Mouse (Mus musculus) lung, embryonic 15.5 days (tissue): Measurements from ENCODE around the gene Antxr1. TPM values are rescaled to one million over a fixed set of nuclear protein-coding genes. Genes with fewer than 3 reads are reported as not detected.

ENCODE experiments used
- ATAC-seq: fragments of 200-750 bp; cut with Nextera tagmentation; 2 replicates; pipeline ENCODE4 v1.8.0; 2017; ENCODE audit warnings: moderate number of reproducible peaks, borderline replicate concordance; ENCODE audit not compliant: low FRiP score, low TSS enrichment; ENCODE audit errors: extremely low read depth
- H3K27ac ChIP-seq: fragments of 300-500 bp; sonication (generic); 2 replicates; pipeline ENCODE4 v1.5.1; 2015; ENCODE audit warnings: moderate library complexity, mild to moderate bottlenecking, inconsistent platforms
- H3K27me3 ChIP-seq: fragments of 300-500 bp; sonication (generic); 2 replicates; pipeline ENCODE4 v1.6.1; 2015; ENCODE audit warnings: inconsistent platforms
- H3K36me3 ChIP-seq: fragments of 300-500 bp; sonication (generic); 2 replicates; pipeline ENCODE4 v1.6.1; 2015; ENCODE audit warnings: inconsistent platforms
- H3K4me1 ChIP-seq: fragments of 300-500 bp; sonication (generic); 2 replicates; pipeline ENCODE4 v1.6.1; 2015; ENCODE audit warnings: inconsistent platforms
- H3K4me2 ChIP-seq: fragments of 300-500 bp; sonication (generic); 2 replicates; pipeline ENCODE4 v1.6.1; 2015; ENCODE audit warnings: inconsistent platforms, mild to moderate bottlenecking, moderate library complexity
- H3K4me3 ChIP-seq: fragments of 300-500 bp; sonication (generic); 2 replicates; pipeline ENCODE4 v1.5.1; 2015; ENCODE audit warnings: mild to moderate bottlenecking, inconsistent platforms
- H3K9ac ChIP-seq: fragments of 300-500 bp; sonication (generic); 2 replicates; pipeline ENCODE4 v1.6.1; 2015; ENCODE audit warnings: inconsistent platforms
- H3K9me3 ChIP-seq: fragments of 300-500 bp; sonication (generic); 2 replicates; pipeline ENCODE4 v1.6.1; 2016; ENCODE audit warnings: inconsistent platforms
- WGBS: fragments of 180-500 bp; shearing (Covaris S2); methylation state at CpG from one replicate; pipeline ENCODE4 v1.1.7; 2015; 5-methylcytosine and 5-hydroxymethylcytosine counted together
- polyA plus RNA-seq: library from polyadenylated mRNA; unstranded; fragments of >200 nt; fragmentation: Nextera tagmentation; extraction: Ambion mirVana; gene quantifications from 2 replicates; pipeline ENCODE4 v1.2.1, GENCODE M21; 2015

Antxr1 gene
- polyA plus RNA-seq, 1 experiment from 2014 or later = 13.6 TPM

- no peak overlapping the region for H3K4me3 ChIP-seq
- peaks cover 40% of the 10 kb centered on the region for H3K4me1 ChIP-seq
- no peaks in the 10 kb centered on the region for H3K27me3 ChIP-seq
- no peaks in the 10 kb centered on the region for H3K9me3 ChIP-seq
- 14% methylated on average over 7 of the region's 7 CpGs for WGBS
- ATAC-seq = peak; percentile 33; the same call in 1 of the 2 replicates
- H3K27ac ChIP-seq = peak overlapping the region; percentile 49
- no peak overlapping the region for H3K9ac ChIP-seq
- H3K36me3 ChIP-seq = peaks cover 24% of the 10 kb centered on the region
- H3K4me2 ChIP-seq = no peak overlapping the region
Observed at GRCm38 (mm10) chr6:87270452-87270851, 65.2 kb downstream of the Antxr1 start.

- Histone ChIP-seq H3K4me3 (no peak overlapping the region), H3K9me3 (no peaks in the 10 kb centered on the region), H3K27ac (peak overlapping the region; percentile 49; the same call in 1 of the 2 replicates), H3K4me1 (peaks cover 40% of the 10 kb centered on the region), H3K9ac (no peak overlapping the region), H3K36me3 (peaks cover 20% of the 10 kb centered on the region), H3K4me2 (no peak overlapping the region), H3K27me3 (no peaks in the 10 kb centered on the region)
- 35% methylated on average over 7 of the region's 7 CpGs for WGBS
- ATAC-seq = 0 out of 2 replicates have a peak, but pooled peaks have one; percentile 11
Observed at GRCm38 (mm10) chr6:87269950-87270349, 65.7 kb downstream of the Antxr1 start.

GRCm38 (mm10) chr6:87262666-87263065, 73.0 kb downstream of the Antxr1 start:
- Histone ChIP-seq H3K4me2 (no peak overlapping the region), H3K36me3 (peaks cover 9% of the 10 kb centered on the region; the same call in 1 of the 2 replicates), H3K27ac (no peak overlapping the region), H3K4me3 (no peak overlapping the region), H3K27me3 (no peaks in the 10 kb centered on the region), H3K9ac (no peak overlapping the region), H3K4me1 (peaks cover 12% of the 10 kb centered on the region), H3K9me3 (no peaks in the 10 kb centered on the region)
- ATAC-seq = no peak
- WGBS = 63% methylated on average over 2 of the region's 2 CpGs

GRCm38 (mm10) chr6:87258976-87259375, 76.6 kb downstream of the Antxr1 start:
- H3K27ac ChIP-seq = 0 out of 2 replicates have a peak overlapping the region, but pooled peaks have one; percentile 56
- ATAC-seq = no peak

GRCm38 (mm10) chr6:87257981-87258775, 77.4 kb downstream of the Antxr1 start:
- Histone ChIP-seq H3K4me1 (peaks cover 12% of the 10 kb centered on the region), H3K27ac (peak overlapping the region; percentile 56), H3K36me3 (peaks cover 5% of the 10 kb centered on the region; the same call in 1 of the 2 replicates), H3K27me3 (no peaks in the 10 kb centered on the region), H3K4me2 (no peak overlapping the region), H3K9me3 (no peaks in the 10 kb centered on the region), H3K4me3 (no peak overlapping the region), H3K9ac (no peak overlapping the region)
- 63% methylated on average over 7 of the region's 7 CpGs for WGBS
- ATAC-seq = peak; percentile 81; the same call in 1 of the 2 replicates

More at GRCm38 (mm10) chr6:87258976-87259375, 76.6 kb downstream of the Antxr1 start:
- WGBS = 60% methylated on average over 5 of the region's 5 CpGs
- Histone ChIP-seq H3K27me3 (no peaks in the 10 kb centered on the region), H3K9me3 (no peaks in the 10 kb centered on the region), H3K9ac (no peak overlapping the region), H3K4me3 (no peak overlapping the region), H3K4me2 (no peak overlapping the region), H3K4me1 (peaks cover 12% of the 10 kb centered on the region), H3K36me3 (peaks cover 8% of the 10 kb centered on the region; the same call in 1 of the 2 replicates)

GRCm38 (mm10) chr6:87257471-87257870, 78.2 kb downstream of the Antxr1 start:
- ATAC-seq = no peak
- Histone ChIP-seq H3K9me3 (no peaks in the 10 kb centered on the region), H3K4me1 (peaks cover 12% of the 10 kb centered on the region), H3K9ac (no peak overlapping the region), H3K27me3 (no peaks in the 10 kb centered on the region), H3K4me3 (no peak overlapping the region), H3K4me2 (no peak overlapping the region), H3K36me3 (peaks cover 5% of the 10 kb centered on the region; the same call in 1 of the 2 replicates), H3K27ac (peak overlapping the region; percentile 46; the same call in 1 of the 2 replicates)
- WGBS = 85% methylated on average over 4 of the region's 4 CpGs

DNA sequence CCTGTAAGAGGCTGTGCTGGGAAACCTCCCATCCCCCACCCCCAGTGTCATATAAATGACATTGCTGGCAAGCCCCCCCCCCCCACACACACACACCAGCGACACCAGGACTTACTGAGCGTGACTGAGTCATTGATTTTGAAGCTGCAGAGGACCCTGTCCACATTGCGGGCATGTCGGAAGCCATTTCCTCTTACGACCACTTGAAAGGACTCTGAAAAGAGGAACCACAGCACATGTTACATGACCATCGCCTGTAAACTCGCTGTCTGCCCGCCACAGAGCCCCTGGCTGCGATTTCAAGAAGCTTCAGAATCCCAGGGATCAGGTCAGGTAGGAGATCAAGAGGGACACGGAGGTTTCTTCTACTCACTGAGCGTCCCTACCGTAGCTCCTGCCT, 80.0 kb downstream of the Antxr1 start:
- Histone ChIP-seq H3K27ac (no peak overlapping the region), H3K36me3 (peaks cover 5% of the 10 kb centered on the region; the same call in 1 of the 2 replicates), H3K9ac (no peak overlapping the region), H3K4me3 (no peak overlapping the region), H3K4me1 (peaks cover 12% of the 10 kb centered on the region), H3K27me3 (no peaks in the 10 kb centered on the region), H3K4me2 (no peak overlapping the region), H3K9me3 (no peaks in the 10 kb centered on the region)
- no peak for ATAC-seq
- WGBS = 91% methylated on average over 12 of the region's 12 CpGs

DNA sequence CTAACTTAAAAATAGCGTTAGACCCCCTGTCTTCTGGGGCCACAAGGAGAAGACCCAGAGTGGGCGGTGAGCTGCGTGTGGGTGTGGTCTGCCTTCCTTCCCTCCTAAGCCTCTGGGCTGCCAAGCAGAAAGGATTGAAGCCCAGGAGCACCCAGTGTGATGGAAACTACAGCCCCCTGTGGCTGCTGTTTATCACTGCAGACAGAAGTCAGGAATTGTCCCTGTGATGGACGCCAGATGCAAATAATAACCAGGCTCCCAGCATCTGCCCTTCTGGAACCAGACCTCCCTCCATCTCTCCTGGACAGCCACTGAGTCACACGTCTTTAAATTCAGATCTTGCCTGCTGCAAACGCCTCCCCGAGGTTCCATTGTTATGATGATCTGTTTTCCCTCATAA, 80.9 kb downstream of the Antxr1 start:
- no peak overlapping the region for H3K4me2 ChIP-seq
- 44% methylated on average over 7 of the region's 7 CpGs for WGBS
- H3K27ac ChIP-seq = no peak overlapping the region
- peaks cover 12% of the 10 kb centered on the region for H3K4me1 ChIP-seq
- ATAC-seq = no peak
- H3K4me3 ChIP-seq = no peak overlapping the region
- no peak overlapping the region for H3K9ac ChIP-seq
- peaks cover 5% of the 10 kb centered on the region; the same call in 1 of the 2 replicates for H3K36me3 ChIP-seq
- no peaks in the 10 kb centered on the region for H3K9me3 ChIP-seq
- H3K27me3 ChIP-seq = no peaks in the 10 kb centered on the region

GRCm38 (mm10) chr6:87251716-87252115, 83.9 kb downstream of the Antxr1 start:
- Histone ChIP-seq H3K9me3 (no peaks in the 10 kb centered on the region), H3K27me3 (no peaks in the 10 kb centered on the region), H3K4me2 (no peak overlapping the region), H3K4me3 (no peak overlapping the region), H3K36me3 (peaks cover 5% of the 10 kb centered on the region; the same call in 1 of the 2 replicates), H3K4me1 (no peaks in the 10 kb centered on the region), H3K9ac (no peak overlapping the region), H3K27ac (no peak overlapping the region)
- no peak for ATAC-seq
- WGBS = 78% methylated on average over 5 of the region's 5 CpGs

DNA sequence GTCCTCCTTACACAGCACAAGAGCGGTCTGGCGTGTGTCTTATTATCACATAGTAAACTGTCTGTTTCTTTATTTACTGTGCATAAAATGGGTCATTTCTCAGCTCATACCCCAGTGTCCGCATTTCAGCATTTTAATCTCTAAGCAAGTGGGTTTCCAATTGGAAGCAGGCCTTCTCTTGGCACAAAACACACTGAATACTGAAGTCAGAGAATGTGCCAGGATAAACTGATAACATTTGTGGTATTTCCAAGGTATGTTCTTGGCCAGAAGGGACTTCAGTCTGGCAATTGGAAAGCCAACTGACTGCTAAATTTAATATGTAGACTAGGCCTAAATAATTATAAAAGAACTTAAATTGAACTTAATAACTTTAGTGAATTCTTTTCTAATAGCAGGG, 84.9 kb downstream of the Antxr1 start:
- WGBS = 74% methylated on average over 3 of the region's 3 CpGs
- Histone ChIP-seq H3K9me3 (no peaks in the 10 kb centered on the region), H3K4me3 (no peak overlapping the region)

DNA sequence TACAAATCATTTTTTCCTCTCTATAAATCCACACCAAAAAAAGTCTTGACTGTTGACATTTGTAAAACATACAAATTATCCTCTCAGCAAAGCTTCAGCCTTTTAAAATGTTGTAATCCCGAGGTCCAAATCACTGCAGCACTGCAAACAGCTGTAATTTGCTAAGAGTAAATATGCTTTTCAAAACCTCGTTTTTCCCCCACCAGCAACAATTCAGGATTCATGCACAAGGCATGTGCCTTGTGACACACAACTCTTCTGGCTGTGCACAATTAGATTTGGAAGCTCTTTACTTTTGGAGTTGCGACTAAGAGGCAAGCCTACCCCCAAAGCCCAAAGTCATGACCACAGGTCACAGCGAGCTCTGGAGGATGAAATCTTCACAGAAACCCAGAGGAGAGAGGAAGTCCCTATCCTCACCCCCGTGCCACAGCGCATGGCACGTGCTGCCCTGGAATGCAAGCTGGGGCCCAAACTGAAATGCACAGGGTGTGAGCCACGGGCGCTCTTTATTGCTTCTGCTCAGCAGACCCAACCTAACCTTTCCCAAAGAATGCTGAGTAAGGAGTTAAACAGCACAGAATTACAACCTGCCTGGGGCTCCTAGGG, 87.3 kb downstream of the Antxr1 start:
- Histone ChIP-seq H3K4me1 (no peaks in the 10 kb centered on the region), H3K27me3 (no peaks in the 10 kb centered on the region), H3K4me3 (no peak overlapping the region), H3K9ac (no peak overlapping the region), H3K36me3 (peaks cover 4% of the 10 kb centered on the region; the same call in 1 of the 2 replicates), H3K27ac (no peak overlapping the region; the same call in 1 of the 2 replicates), H3K9me3 (no peaks in the 10 kb centered on the region), H3K4me2 (no peak overlapping the region)
- ATAC-seq = no peak
- 71% methylated on average over 9 of the region's 9 CpGs for WGBS

More for the DNA sequence above, 84.9 kb downstream of the Antxr1 start:
- H3K4me1 ChIP-seq = no peaks in the 10 kb centered on the region
- H3K36me3 ChIP-seq = peaks cover 5% of the 10 kb centered on the region; the same call in 1 of the 2 replicates
- no peak overlapping the region for H3K9ac ChIP-seq
- ATAC-seq = no peak
- no peaks in the 10 kb centered on the region for H3K27me3 ChIP-seq
- H3K4me2 ChIP-seq = no peak overlapping the region
- no peak overlapping the region for H3K27ac ChIP-seq
